Mouse (Mus musculus): ENCODE measurements around the gene Ak4.
"Not testable (repeated sequence)": the region's sequence is repeated elsewhere in the genome, so short reads cannot be mapped to it uniquely, and the experiment has no call there.

Ak4 gene

DNA sequence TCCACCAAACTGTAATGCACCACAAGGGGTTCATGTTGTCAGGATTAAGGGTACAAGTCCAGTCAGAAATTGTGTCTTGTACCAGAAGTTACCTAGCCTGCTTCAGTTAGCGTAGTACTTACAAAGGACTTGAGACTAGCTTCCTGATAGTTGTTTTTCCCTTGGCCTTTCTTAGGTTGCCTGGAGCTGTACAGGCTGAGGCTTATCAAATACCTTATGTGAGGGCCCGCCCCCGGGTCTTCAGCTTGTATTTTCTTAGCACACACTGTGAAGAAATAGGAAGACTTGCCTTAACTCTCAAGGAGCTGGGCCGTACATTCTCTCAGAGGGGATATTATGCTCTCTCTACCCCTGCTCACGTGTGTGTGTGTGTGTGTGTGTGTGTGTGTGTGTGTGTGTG, 4.5 kb downstream of the Ak4 start:
- DNase-seq (ENCODE audit: low spot score in 2 of 2) = no peak

DNA sequence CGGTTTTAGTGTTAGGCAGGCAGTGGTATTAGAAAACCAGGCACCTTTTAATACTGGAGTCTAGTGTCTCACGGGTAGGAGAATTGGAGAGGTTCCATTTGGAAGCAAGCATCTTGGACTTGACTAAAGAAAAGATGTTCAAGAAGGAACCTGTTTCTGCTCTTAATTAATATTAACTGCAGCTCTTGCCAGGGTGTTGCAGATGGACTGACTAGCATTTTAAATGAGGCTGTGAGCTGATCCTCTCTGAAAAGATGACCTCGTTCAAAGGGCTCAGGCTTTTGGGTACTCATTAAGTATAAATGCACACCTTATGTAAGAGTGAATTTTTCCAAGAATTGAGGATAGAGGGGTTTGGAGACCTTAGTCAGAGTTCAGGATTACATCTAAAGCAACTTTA, 5.4 kb downstream of the Ak4 start:
- DNase-seq (ENCODE audit: low spot score in 2 of 2) = no peak

DNA sequence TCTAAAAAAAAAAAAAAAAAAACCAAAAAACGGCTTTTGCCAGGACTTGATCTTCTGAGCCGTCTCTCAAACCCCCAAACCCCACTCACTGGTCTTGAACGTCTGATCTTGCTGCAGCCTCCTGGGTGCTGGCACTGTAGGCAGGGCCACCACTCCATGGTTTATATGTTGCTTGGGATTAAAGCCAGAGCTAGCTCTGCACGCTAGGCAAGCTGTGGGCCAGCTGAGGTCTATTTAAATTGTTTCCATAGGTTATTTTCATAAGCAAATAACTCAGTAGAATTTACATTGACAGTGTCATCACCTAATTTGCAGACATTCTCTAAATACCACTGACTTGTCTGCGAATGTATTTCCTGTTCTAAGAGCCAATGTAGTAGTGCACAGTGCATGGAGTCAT, 6.0 kb downstream of the Ak4 start:
- DNase-seq (ENCODE audit: low spot score in 2 of 2) = no peak

- DNase-seq (ENCODE audit: low spot score in 2 of 2) = no peak
These were observed 6.6 kb downstream of the Ak4 start for GRCm38 (mm10) chr4:101425666-101426065.

- DNase-seq (ENCODE audit: low spot score in 2 of 2) = no peak
These were observed 7.5 kb downstream of the Ak4 start for GRCm38 (mm10) chr4:101426566-101426965.

- no peak for DNase-seq (ENCODE audit: low spot score in 2 of 2)
These were observed 9.0 kb downstream of the Ak4 start for GRCm38 (mm10) chr4:101427886-101428680.

GRCm38 (mm10) chr4:101429073-101429472, 10.0 kb downstream of the Ak4 start:
- DNase-seq (ENCODE audit: low spot score in 2 of 2) = no peak

GRCm38 (mm10) chr4:101430000-101430399, 10.9 kb downstream of the Ak4 start:
- DNase-seq (ENCODE audit: low spot score in 2 of 2) = no peak

GRCm38 (mm10) chr4:101436761-101437512, 17.9 kb downstream of the Ak4 start:
- peak; percentile 73 to 78 for DNase-seq (ENCODE audit: low spot score in 2 of 2)

GRCm38 (mm10) chr4:101438271-101438670, 19.2 kb downstream of the Ak4 start:
- DNase-seq (ENCODE audit: low spot score in 2 of 2) = no peak

DNA sequence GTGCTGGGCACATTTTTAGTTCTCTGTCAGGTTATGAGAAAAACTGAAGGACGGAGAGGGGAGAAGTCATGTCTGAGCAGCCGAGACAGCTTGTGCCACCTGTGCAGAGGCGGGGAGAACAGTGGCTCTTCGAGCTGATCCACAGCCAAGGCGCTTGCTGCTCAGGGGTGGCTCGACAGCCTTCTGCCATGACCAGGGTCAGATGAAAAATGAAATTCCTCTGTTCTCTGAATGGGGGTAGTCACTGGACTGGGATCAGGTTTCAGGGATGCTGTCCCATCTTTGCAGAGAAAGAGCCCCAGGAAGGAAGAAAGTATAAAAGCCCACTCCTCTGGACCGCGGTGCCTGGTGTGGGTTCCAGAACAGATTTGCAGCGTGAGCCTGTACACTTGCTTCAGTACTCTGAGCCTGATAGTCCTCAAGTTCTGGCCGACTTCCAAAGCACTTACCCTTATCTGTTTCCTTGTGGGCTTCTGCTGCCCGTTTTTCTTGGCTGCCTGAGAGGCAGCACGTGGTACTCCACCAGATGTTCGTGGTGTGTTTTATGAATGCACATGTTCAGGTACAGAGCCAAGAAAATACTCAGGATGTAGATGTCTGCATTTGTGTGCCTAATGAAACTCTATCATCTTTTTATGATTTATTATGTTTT, 20.8 kb downstream of the Ak4 start:
- no peak for DNase-seq (ENCODE audit: low spot score in 2 of 2)

- no peak for DNase-seq (ENCODE audit: low spot score in 2 of 2)
These were observed 23.7 kb downstream of the Ak4 start for GRCm38 (mm10) chr4:101442791-101443190.

- DNase-seq (ENCODE audit: low spot score in 2 of 2) = no peak
These were observed 24.4 kb downstream of the Ak4 start for GRCm38 (mm10) chr4:101443419-101443991.

DNA sequence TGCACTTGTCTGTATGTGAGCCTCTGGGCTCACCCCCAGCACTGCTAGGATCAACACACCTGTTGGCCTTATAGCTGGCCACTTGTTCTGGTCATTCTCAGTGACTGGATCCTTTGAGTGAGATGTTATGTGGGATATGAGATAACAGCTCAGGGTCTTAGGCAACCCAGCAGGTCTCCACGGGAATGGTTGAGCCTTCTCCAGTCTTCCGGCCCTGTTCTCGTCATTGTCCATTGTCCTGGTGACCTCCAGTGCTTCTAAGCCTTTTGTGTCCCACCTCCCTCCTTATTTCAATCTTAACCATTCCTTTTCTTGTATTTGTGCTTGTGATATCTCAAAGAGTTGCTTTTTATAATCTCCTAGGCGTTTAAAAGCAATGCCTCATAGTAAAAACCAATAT, 26.6 kb downstream of the Ak4 start:
- DNase-seq (ENCODE audit: low spot score in 2 of 2) = no peak

- not testable (repeated sequence) for DNase-seq (ENCODE audit: low spot score in 2 of 2)
These were observed 27.5 kb downstream of the Ak4 start for GRCm38 (mm10) chr4:101446606-101447005.

- DNase-seq (ENCODE audit: low spot score in 2 of 2) = no peak
These were observed 29.6 kb downstream of the Ak4 start for GRCm38 (mm10) chr4:101448701-101449100.

DNA sequence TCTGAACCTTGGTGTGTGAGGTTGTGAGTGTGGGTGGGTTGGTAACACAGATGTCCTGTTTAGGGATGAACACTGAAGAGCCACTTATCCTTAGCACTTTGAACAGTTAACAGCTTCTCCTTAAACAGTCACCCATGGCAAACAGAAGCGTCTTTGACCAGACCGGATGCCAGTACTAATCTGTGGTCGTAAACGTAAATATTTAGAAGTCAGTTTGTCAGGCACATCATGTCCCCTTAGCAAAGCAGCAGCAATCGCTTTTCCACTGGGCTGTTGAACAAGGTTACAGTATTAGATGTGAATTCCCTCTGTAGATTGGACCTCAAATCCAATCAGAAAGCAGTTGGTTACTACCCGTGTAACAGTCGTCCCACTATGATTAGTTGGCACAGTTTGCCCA, 30.3 kb downstream of the Ak4 start:
- DNase-seq (ENCODE audit: low spot score in 2 of 2) = no peak

DNA sequence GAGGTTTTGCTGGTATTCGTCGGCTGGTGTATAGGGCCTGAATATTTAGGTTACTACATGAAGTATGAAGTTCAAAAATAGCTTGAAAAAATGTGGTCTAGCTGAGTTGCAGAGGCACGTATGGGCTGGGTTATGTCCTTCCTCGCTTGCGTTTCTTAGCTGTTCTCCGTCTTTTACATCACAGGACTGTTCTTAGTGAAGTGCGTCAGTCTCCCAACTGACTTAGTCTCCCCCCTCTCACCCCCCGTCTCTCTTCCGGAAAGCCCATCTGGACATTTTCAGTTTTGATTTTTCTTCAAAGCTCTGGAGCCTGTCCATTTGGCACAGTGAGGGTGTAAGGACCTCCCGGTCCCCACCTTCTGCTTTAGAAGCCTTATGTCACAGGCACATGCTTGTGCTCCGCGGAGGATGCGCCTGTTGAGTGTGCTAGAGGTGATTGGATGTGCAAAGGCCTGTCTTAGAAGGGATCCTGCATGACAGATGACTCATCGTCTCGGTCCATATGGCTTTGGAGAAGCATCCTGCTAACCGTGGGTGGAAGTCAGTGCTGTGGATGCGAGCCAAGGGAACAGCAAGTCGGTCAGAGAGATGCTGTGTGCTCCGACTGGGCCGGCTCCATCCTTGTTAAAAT, 31.2 kb downstream of the Ak4 start:
- peak; percentile 87 to 88 for DNase-seq (ENCODE audit: low spot score in 2 of 2)

DNA sequence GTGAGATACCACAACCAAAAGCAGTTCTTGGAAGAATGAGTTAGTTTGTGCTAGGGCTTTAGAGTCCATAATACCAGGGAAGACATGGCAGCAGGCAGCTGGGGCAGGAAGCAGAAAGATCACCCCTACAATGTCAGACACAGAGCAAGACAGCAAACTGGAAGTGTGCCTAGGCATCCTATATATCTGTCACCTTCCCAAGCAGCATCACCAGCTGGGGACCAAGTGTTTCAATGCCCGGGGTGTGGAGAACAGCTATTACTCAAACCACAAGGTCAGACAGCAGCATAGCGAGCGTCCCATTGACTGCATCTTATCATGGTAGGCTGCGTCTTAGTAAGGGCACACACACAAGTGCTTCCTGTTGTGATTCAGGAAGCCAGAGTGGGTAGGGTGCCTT, 32.0 kb downstream of the Ak4 start:
- DNase-seq (ENCODE audit: low spot score in 2 of 2) = no peak

- no peak for DNase-seq (ENCODE audit: low spot score in 2 of 2)
These were observed 33.8 kb downstream of the Ak4 start for GRCm38 (mm10) chr4:101452829-101453228.

DNA sequence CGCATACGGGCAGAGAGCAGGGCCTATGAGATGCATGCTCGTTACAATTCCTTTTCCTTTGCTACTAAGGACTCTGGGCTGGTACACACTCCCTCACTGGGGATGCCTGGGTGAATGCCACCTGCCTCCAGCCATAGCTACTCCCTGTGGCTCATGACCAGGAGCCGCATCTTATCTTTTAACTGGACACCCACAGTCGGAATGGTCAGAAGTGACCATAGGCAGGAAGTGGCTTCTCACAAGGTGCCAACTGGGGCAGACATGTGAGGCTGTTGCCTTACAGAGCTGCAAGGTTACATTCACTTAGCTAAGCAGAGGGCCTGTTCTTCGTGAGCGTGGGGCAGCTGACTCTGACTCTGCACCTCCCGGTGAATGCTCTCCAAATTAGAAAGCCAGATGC, 38.1 kb downstream of the Ak4 start:
- DNase-seq (ENCODE audit: low spot score in 2 of 2) = no peak

- DNase-seq (ENCODE audit: low spot score in 2 of 2) = peak; percentile 73 to 75
These were observed 39.3 kb downstream of the Ak4 start for GRCm38 (mm10) chr4:101458341-101458740.

All from right cerebral cortex, adult 2 months (tissue).